Mouse (Mus musculus): ENCODE results near the gene Epo. TPM values are rescaled to one million over a fixed set of nuclear protein-coding genes. Genes with fewer than 3 reads are reported as not detected.

Gene Epo
- total and polyA plus RNA-seq, 3 experiments = not detected

- no peak overlapping the region for H3K27ac ChIP-seq (ENCODE audit: insufficient read depth, low read depth)
- H3K9ac ChIP-seq (ENCODE audit: insufficient read depth, low read depth) = no peak overlapping the region
- H3K36me3 ChIP-seq (replicated peaks in 1 of 2; ENCODE audit: control insufficient read depth in 1 of 2, insufficient read depth in 1 of 2, low read length in 1 of 2) = no peaks in the 10 kb centered on the region
- H3K27me3 ChIP-seq (replicated peaks) = peaks cover 8% of the 10 kb centered on the region
- no peaks in the 10 kb centered on the region for H3K79me2 ChIP-seq (replicated peaks; ENCODE audit: control insufficient read depth, extremely low read depth, insufficient read depth, poor library complexity, severe bottlenecking)
- TF ChIP-seq NRF1 (IDR thresholded peaks at IDR 0.05; ENCODE audit: low read depth, low read length) = no peak
- TF ChIP-seq TBP (conservative IDR thresholded peaks at IDR 0.05; ENCODE audit: low read depth, low read length) = no peak
- no peak for TF ChIP-seq POLR2AphosphoS2 (IDR thresholded peaks at IDR 0.05; ENCODE audit: low read depth, low read length)
- no peak for TF ChIP-seq ZC3H11A (IDR thresholded peaks at IDR 0.05; ENCODE audit: low read depth, low read length)
- TF ChIP-seq EP300 (IDR thresholded peaks at IDR 0.05; ENCODE audit: low read length) = no peak
- TF ChIP-seq JUND (conservative IDR thresholded peaks at IDR 0.05; ENCODE audit: low read depth, low read length) = no peak
- TF ChIP-seq MAZ (IDR thresholded peaks at IDR 0.05; ENCODE audit: low read depth, low read length) = no peak
- no peak for TF ChIP-seq USF1 (IDR thresholded peaks at IDR 0.05; ENCODE audit: low read depth, low read length)
- no peak for TF ChIP-seq RAD21 (IDR thresholded peaks at IDR 0.05; ENCODE audit: low read depth, low read length)
- no peak for TF ChIP-seq MEF2A (IDR thresholded peaks at IDR 0.05; ENCODE audit: borderline replicate concordance, low read depth, low read length)
- no peak for TF ChIP-seq RCOR1 (conservative IDR thresholded peaks at IDR 0.05; ENCODE audit: low read depth, low read length)
- no peak for TF ChIP-seq NELFE (IDR thresholded peaks at IDR 0.05; ENCODE audit: low read depth, low read length)
- no peak for TF ChIP-seq CHD2 (IDR thresholded peaks at IDR 0.05; ENCODE audit: low read length)
- no peak for TF ChIP-seq CTCF (conservative IDR thresholded peaks at IDR 0.05 in 1 of 2, IDR thresholded peaks at IDR 0.05 in 1 of 2; ENCODE audit: low read depth in 2 of 2, low read length in 2 of 2)
- TF ChIP-seq MYC (IDR thresholded peaks at IDR 0.05; ENCODE audit: low read depth, low read length) = no peak
- TF ChIP-seq ETS1 (conservative IDR thresholded peaks at IDR 0.05; ENCODE audit: low read depth, low read length) = no peak
- TF ChIP-seq PAX5 (IDR thresholded peaks at IDR 0.05; ENCODE audit: low read length) = no peak
- no peak for TF ChIP-seq ZMIZ1 (IDR thresholded peaks at IDR 0.05; ENCODE audit: low read depth, low read length)
- TF ChIP-seq UBTF (IDR thresholded peaks at IDR 0.05; ENCODE audit: low read depth, low read length) = no peak
- no peak overlapping the region for H3K4me2 ChIP-seq (ENCODE audit: insufficient read depth, low read depth, poor library complexity, severe bottlenecking)
- H3K4me1 ChIP-seq (ENCODE audit: control insufficient read depth in 1 of 2, insufficient read depth in 2 of 2) = no peaks in the 10 kb centered on the region
- dilution Hi-C loops (cut with MboI; ENCODE audit: extremely low pct_ligation_motif_present, extremely low pct_unique_long_range_greater_than_20kb, low sequenced_read_pairs) = no loop called here
- no peak for DNase-seq (ENCODE audit: extremely low read depth)
- in situ Hi-C loops (cut with MboI; ENCODE audit: low pct_ligation_motif_present, low pct_unique_long_range_greater_than_20kb, low sequenced_read_pairs) = no loop called here
- no peaks in the 10 kb centered on the region for H3K9me3 ChIP-seq (replicated peaks; ENCODE audit: low read length)
- H3K4me3 ChIP-seq (replicated peaks in 1 of 3; ENCODE audit: low read depth in 2 of 3, low read length in 2 of 3, poor library complexity in 1 of 3) = no peak overlapping the region
Measured at GRCm38 (mm10) chr5:137580246-137580645, 47.2 kb upstream of the Epo start.

GRCm38 (mm10) chr5:137574470-137574901, 41.4 kb upstream of the Epo start:
- in situ Hi-C loops (cut with MboI; ENCODE audit: low pct_ligation_motif_present, low pct_unique_long_range_greater_than_20kb, low sequenced_read_pairs) = no loop called here
- H3K36me3 ChIP-seq (replicated peaks in 1 of 2; ENCODE audit: control insufficient read depth in 1 of 2, insufficient read depth in 1 of 2, low read length in 1 of 2) = no peaks in the 10 kb centered on the region
- no peak for DNase-seq (ENCODE audit: extremely low read depth)
- H3K27me3 ChIP-seq (replicated peaks) = peaks cover 11% of the 10 kb centered on the region
- no peaks in the 10 kb centered on the region for H3K9me3 ChIP-seq (replicated peaks; ENCODE audit: low read length)
- no peak overlapping the region for H3K4me2 ChIP-seq (ENCODE audit: insufficient read depth, low read depth, poor library complexity, severe bottlenecking)
- H3K79me2 ChIP-seq (replicated peaks; ENCODE audit: control insufficient read depth, extremely low read depth, insufficient read depth, poor library complexity, severe bottlenecking) = no peaks in the 10 kb centered on the region
- TF ChIP-seq ZMIZ1 (IDR thresholded peaks at IDR 0.05; ENCODE audit: low read depth, low read length) = no peak
- no peak for TF ChIP-seq ELF1 (IDR thresholded peaks at IDR 0.05; ENCODE audit: low read depth, low read length)
- no peak for TF ChIP-seq RCOR1 (conservative IDR thresholded peaks at IDR 0.05; ENCODE audit: low read depth, low read length)
- no peak for TF ChIP-seq HCFC1 (IDR thresholded peaks at IDR 0.05; ENCODE audit: low read depth, low read length)
- TF ChIP-seq MAX (IDR thresholded peaks at IDR 0.05; ENCODE audit: low read length) = no peak
- no peak for TF ChIP-seq ZNF384 (IDR thresholded peaks at IDR 0.05; ENCODE audit: low read depth, low read length)
- TF ChIP-seq SMC3 (IDR thresholded peaks at IDR 0.05; ENCODE audit: low read depth, low read length) = no peak
- TF ChIP-seq ZKSCAN1 (IDR thresholded peaks at IDR 0.05; ENCODE audit: borderline replicate concordance, low read depth, low read length) = no peak
- no peak for TF ChIP-seq RAD21 (IDR thresholded peaks at IDR 0.05; ENCODE audit: low read depth, low read length)
- TF ChIP-seq BHLHE40 (IDR thresholded peaks at IDR 0.05; ENCODE audit: low read depth, low read length) = no peak
- TF ChIP-seq MYC (IDR thresholded peaks at IDR 0.05; ENCODE audit: low read depth, low read length) = no peak
- TF ChIP-seq CHD1 (IDR thresholded peaks at IDR 0.05; ENCODE audit: low read depth, low read length) = no peak
- dilution Hi-C loops (cut with MboI; ENCODE audit: extremely low pct_ligation_motif_present, extremely low pct_unique_long_range_greater_than_20kb, low sequenced_read_pairs) = no loop called here
- H3K27ac ChIP-seq (ENCODE audit: insufficient read depth, low read depth) = no peak overlapping the region
- peaks cover 0 to 17% of the 10 kb centered on the region in 2 experiments; a peak in 2 of 4 replicates for H3K4me1 ChIP-seq (ENCODE audit: control insufficient read depth in 1 of 2, insufficient read depth in 2 of 2)
- H3K4me3 ChIP-seq (replicated peaks in 1 of 3; ENCODE audit: low read depth in 2 of 3, low read length in 2 of 3, poor library complexity in 1 of 3) = no peak overlapping the region
- no peak overlapping the region for H3K9ac ChIP-seq (ENCODE audit: insufficient read depth, low read depth)
